Mouse (Mus musculus): ENCODE data around the gene Gm21294. TPM values are rescaled to one million over a fixed set of nuclear protein-coding genes. Genes with fewer than 3 reads are reported as not detected.
"Not testable (repeated sequence)": the region's sequence is repeated elsewhere in the genome, so short reads cannot be mapped to it uniquely, and the experiment has no call there.

Gm21294 gene
- polyA plus RNA-seq (2012; rRNA removed) (not detected in 2 replicates), polyA plus RNA-seq (2014; fragmentation: Nextera tagmentation; extraction: Ambion mirVana) (not detected in 2 replicates)

DNA sequence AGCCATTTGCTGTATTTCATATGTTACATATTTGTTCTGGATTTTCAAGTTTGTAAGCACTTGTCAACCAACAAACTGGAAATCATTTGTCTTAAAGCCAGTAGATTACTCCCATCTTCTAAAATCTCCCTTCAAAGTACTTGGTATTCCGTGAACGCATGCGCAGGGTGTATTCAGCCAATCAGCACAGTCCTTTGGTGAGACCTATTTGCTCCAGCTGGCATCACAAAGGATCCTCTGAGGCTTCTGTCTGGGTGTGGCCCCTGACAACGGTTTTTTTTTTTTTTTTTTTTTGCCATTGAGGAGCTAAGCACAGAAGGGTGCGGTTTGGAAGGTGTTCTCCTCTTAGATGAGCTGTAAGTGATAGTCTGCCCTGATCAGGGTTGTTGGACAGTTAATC is at the start of gene Gm21294:
Gm21294 (plus strand) TSS at position 301 of the 400 bp plus-strand sequence.
- not testable (repeated sequence) for H3K27me3 ChIP-seq (ENCODE audit: control insufficient read depth, insufficient read depth, low read length); H3K4me3 ChIP-seq (replicated peaks; ENCODE audit: low read length)
- no CpG with 5 or more reads among the region's 5 CpGs for WGBS

DNA sequence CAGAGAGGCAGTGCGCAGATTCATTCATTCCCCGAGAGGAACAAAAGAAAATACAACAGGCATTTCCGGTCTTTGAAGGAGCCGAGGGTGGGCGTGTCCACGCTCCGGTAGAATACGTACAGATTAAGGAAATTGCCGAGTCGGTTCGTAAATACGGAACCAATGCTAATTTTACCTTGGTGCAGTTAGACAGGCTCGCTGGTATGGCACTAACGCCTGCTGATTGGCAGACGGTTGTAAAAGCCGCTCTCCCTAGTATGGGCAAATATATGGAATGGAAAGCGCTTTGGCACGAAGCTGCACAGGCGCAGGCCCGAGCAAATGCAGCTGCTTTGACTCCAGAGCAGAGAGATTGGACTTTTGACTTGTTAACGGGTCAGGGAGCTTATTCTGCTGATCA is 73.6 kb downstream of the Gm21294 start:
- not testable (repeated sequence) for H3K9me3 ChIP-seq (ENCODE audit: control insufficient read depth, low read length); DNase-seq (ENCODE audit: low spot score); H3K4me2 ChIP-seq (replicated peaks; ENCODE audit: low read depth, low read length, severe bottlenecking); H3K36me3 ChIP-seq (ENCODE audit: control insufficient read depth, insufficient read depth, low read length); H3K4me1 ChIP-seq (ENCODE audit: control insufficient read depth, insufficient read depth, low read length); ATAC-seq (ENCODE audit: low FRiP score, low read depth); H3K4me3 ChIP-seq (replicated peaks; ENCODE audit: low read length); H3K27ac ChIP-seq (replicated peaks; ENCODE audit: low read depth, low read length); H3K9ac ChIP-seq (ENCODE audit: low read depth, low read length, severe bottlenecking); H3K27me3 ChIP-seq (ENCODE audit: control insufficient read depth, insufficient read depth, low read length)
- no CpG with 5 or more reads among the region's 21 CpGs for WGBS

More for the DNA sequence above, at the start of gene Gm21294:
- not testable (repeated sequence) for H3K27ac ChIP-seq (replicated peaks; ENCODE audit: low read depth, low read length); H3K9me3 ChIP-seq (ENCODE audit: control insufficient read depth, low read length); H3K9ac ChIP-seq (ENCODE audit: low read depth, low read length, severe bottlenecking); H3K4me1 ChIP-seq (ENCODE audit: control insufficient read depth, insufficient read depth, low read length); ATAC-seq (ENCODE audit: low FRiP score, low read depth); DNase-seq (ENCODE audit: low spot score); H3K36me3 ChIP-seq (ENCODE audit: control insufficient read depth, insufficient read depth, low read length); H3K4me2 ChIP-seq (replicated peaks; ENCODE audit: low read depth, low read length, severe bottlenecking)
